Mouse (Mus musculus): Measurements from ENCODE around the gene Epha2.

DNA sequence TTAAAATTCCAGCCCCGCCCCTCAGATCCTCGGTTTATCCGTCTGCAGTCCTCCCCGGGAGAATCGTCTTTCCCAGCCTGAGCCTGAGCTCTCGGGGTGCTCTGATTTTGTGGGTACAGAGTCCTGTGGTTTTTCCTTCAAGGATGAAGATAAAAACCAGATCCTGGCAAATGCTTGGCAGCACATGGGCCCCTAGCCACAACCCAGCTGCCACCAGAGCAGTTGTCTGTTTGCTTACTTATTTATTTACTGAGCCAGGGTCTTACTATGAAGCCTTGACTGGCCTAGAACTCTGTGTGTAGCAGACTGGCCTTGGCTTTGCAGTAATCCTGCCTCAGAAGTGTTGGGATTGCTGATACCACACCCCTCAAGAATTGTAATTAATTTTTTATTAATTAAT lies 58.2 kb downstream of the Epha2 start:
- TF ChIP-seq CTCF (IDR thresholded peaks at IDR 0.05; ENCODE audit: extremely low read depth, insufficient read length, insufficient replicate concordance, low read depth, low read length) (no peak), POLR2A (IDR thresholded peaks at IDR 0.05; ENCODE audit: low read depth, low read length) (no peak)

Measured in small intestine, adult 2 months (tissue).